Mouse (Mus musculus): ENCODE data around the gene Sv2a. TPM values are rescaled to one million over a fixed set of nuclear protein-coding genes. Genes with fewer than 3 reads are reported as not detected.

Sv2a gene
- polyA plus RNA-seq (2014; fragmentation: Illumina TruSeq; extraction: RNeasy Lipid Tissue Mini Kit (QIAGEN cat#74804); ENCODE audit: low read depth, low replicate concordance), result 2.5 TPM

GRCm38 (mm10) chr3:96180727-96181477, at the start of gene Sv2a:
Sv2a (plus strand) TSS chr3:96181151.

GRCm38 (mm10) chr3:96161869-96162840, 18.8 kb upstream of the Sv2a start, which contains the start of gene Mtmr11:
Mtmr11 (plus strand) TSS chr3:96162004.

GRCm38 (mm10) chr3:96172197-96173178, 8.5 kb upstream of the Sv2a start, which contains the start of gene Sf3b4:
Sf3b4 (plus strand) TSS chr3:96172332.

GRCm38 (mm10) chr3:96219661-96220130, 38.7 kb downstream of the Sv2a start, which contains the start of the genes Bola1 and Hist2h2ab:
Bola1 (minus strand) TSS chr3:96219709.
Hist2h2ab (plus strand) TSS chr3:96219865.

GRCm38 (mm10) chr3:96220765-96221639, 40.1 kb downstream of the Sv2a start, which contains the start of the genes Hist2h2ac and Hist2h2be:
Hist2h2ac (minus strand) TSS chr3:96220880.
Hist2h2be (plus strand) TSS chr3:96221119.

GRCm38 (mm10) chr3:96238954-96239793, 58.2 kb downstream of the Sv2a start, which contains the start of gene Hist2h3c2:
Hist2h3c2 (minus strand) TSS chr3:96239127.

GRCm38 (mm10) chr3:96239949-96240798, 59.2 kb downstream of the Sv2a start, which contains the start of gene Hist2h2aa2:
Hist2h2aa2 (minus strand) TSS chr3:96240276.

Other genes with a start within 250 kb of the Sv2a start
- 31.8 TPM for gene Plekho1, start 185.2 kb upstream of the Sv2a start, polyA plus RNA-seq (2014; fragmentation: Illumina TruSeq; extraction: RNeasy Lipid Tissue Mini Kit (QIAGEN cat#74804); ENCODE audit: low read depth, low replicate concordance)
- 22.3 TPM for gene Vps45, start 122.7 kb upstream of the Sv2a start, polyA plus RNA-seq (2014; fragmentation: Illumina TruSeq; extraction: RNeasy Lipid Tissue Mini Kit (QIAGEN cat#74804); ENCODE audit: low read depth, low replicate concordance)
- gene Otud7b, start 76.6 kb upstream of the Sv2a start, polyA plus RNA-seq (2014; fragmentation: Illumina TruSeq; extraction: RNeasy Lipid Tissue Mini Kit (QIAGEN cat#74804); ENCODE audit: low read depth, low replicate concordance), result 16.0 TPM
- 14.9 TPM for gene Mtmr11, start 19.1 kb upstream of the Sv2a start, polyA plus RNA-seq (2014; fragmentation: Illumina TruSeq; extraction: RNeasy Lipid Tissue Mini Kit (QIAGEN cat#74804); ENCODE audit: low read depth, low replicate concordance)
- gene Sf3b4, start 8.8 kb upstream of the Sv2a start, polyA plus RNA-seq (2014; fragmentation: Illumina TruSeq; extraction: RNeasy Lipid Tissue Mini Kit (QIAGEN cat#74804); ENCODE audit: low read depth, low replicate concordance), result 39.2 TPM
- 37.5 TPM for gene Bola1, start 38.6 kb downstream of the Sv2a start, polyA plus RNA-seq (2014; fragmentation: Illumina TruSeq; extraction: RNeasy Lipid Tissue Mini Kit (QIAGEN cat#74804); ENCODE audit: low read depth, low replicate concordance)
- gene Hist2h2ab, start 38.7 kb downstream of the Sv2a start, polyA plus RNA-seq (2014; fragmentation: Illumina TruSeq; extraction: RNeasy Lipid Tissue Mini Kit (QIAGEN cat#74804); ENCODE audit: low read depth, low replicate concordance), result not detected
- not detected for gene Hist2h2ac, start 39.7 kb downstream of the Sv2a start, polyA plus RNA-seq (2014; fragmentation: Illumina TruSeq; extraction: RNeasy Lipid Tissue Mini Kit (QIAGEN cat#74804); ENCODE audit: low read depth, low replicate concordance)
- 14.6 TPM for gene Hist2h2be, start 40.0 kb downstream of the Sv2a start, polyA plus RNA-seq (2014; fragmentation: Illumina TruSeq; extraction: RNeasy Lipid Tissue Mini Kit (QIAGEN cat#74804); ENCODE audit: low read depth, low replicate concordance)
- gene Hist2h3c2, start 58.0 kb downstream of the Sv2a start, polyA plus RNA-seq (2014; fragmentation: Illumina TruSeq; extraction: RNeasy Lipid Tissue Mini Kit (QIAGEN cat#74804); ENCODE audit: low read depth, low replicate concordance), result 4.2 TPM
- 306 TPM for gene Hist2h2aa2, start 59.1 kb downstream of the Sv2a start, polyA plus RNA-seq (2014; fragmentation: Illumina TruSeq; extraction: RNeasy Lipid Tissue Mini Kit (QIAGEN cat#74804); ENCODE audit: low read depth, low replicate concordance)
- gene Hist2h2aa1, start 64.3 kb downstream of the Sv2a start, polyA plus RNA-seq (2014; fragmentation: Illumina TruSeq; extraction: RNeasy Lipid Tissue Mini Kit (QIAGEN cat#74804); ENCODE audit: low read depth, low replicate concordance), result 88.6 TPM
- not detected for gene Hist2h3c1, start 65.5 kb downstream of the Sv2a start, polyA plus RNA-seq (2014; fragmentation: Illumina TruSeq; extraction: RNeasy Lipid Tissue Mini Kit (QIAGEN cat#74804); ENCODE audit: low read depth, low replicate concordance)
- 3.0 TPM for gene Hist2h4, start 82.2 kb downstream of the Sv2a start, polyA plus RNA-seq (2014; fragmentation: Illumina TruSeq; extraction: RNeasy Lipid Tissue Mini Kit (QIAGEN cat#74804); ENCODE audit: low read depth, low replicate concordance)
- gene Hist2h3b, start 87.5 kb downstream of the Sv2a start, polyA plus RNA-seq (2014; fragmentation: Illumina TruSeq; extraction: RNeasy Lipid Tissue Mini Kit (QIAGEN cat#74804); ENCODE audit: low read depth, low replicate concordance), result not detected
- gene Hist2h2bb, start 88.6 kb downstream of the Sv2a start, polyA plus RNA-seq (2014; fragmentation: Illumina TruSeq; extraction: RNeasy Lipid Tissue Mini Kit (QIAGEN cat#74804); ENCODE audit: low read depth, low replicate concordance), result not detected
- gene Fcgr1, start 112.8 kb downstream of the Sv2a start, polyA plus RNA-seq (2014; fragmentation: Illumina TruSeq; extraction: RNeasy Lipid Tissue Mini Kit (QIAGEN cat#74804); ENCODE audit: low read depth, low replicate concordance), result 3.9 TPM